Mouse (Mus musculus): Measurements from ENCODE around the gene Dync1li1. TPM values are rescaled to one million over a fixed set of nuclear protein-coding genes. Genes with fewer than 3 reads are reported as not detected.
"Not testable (repeated sequence)": the region's sequence is repeated elsewhere in the genome, so short reads cannot be mapped to it uniquely, and the experiment has no call there.

The Dync1li1 gene
- total and polyA plus RNA-seq, 2 experiments from 2014 or later, result 124 to 160 TPM

DNA sequence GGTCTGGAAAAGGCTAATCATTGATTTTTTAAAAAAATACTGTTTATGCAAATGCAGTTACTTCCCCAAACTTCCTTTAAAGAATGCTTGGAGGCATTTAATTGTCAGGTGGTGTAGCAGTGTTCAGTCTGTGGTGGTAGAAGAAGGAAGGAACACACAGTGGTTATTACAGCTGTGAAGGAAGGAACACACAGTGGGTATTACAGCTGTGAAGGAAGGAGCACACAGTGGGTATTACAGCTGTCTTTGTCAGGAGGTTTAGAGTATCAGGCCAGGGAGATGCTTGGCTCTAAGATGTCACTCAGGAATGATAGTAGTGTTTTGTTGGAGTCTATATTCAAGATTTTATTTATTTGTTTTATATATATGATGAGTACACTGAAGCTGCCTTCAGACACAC lies 2.5 kb downstream of the Dync1li1 start:
- peaks cover 17% of the 10 kb centered on the region for H3K36me3 ChIP-seq (ENCODE audit: insufficient read depth, low read length)
- no peak overlapping the region for H3K4me3 ChIP-seq (ENCODE audit: low read depth, low read length)
- ATAC-seq (ENCODE audit: low FRiP score), result no peak
- peaks cover 10% of the 10 kb centered on the region; the same call in 1 of the 2 replicates for H3K4me1 ChIP-seq (ENCODE audit: insufficient read depth, low read length)
- no peak for DNase-seq (ENCODE audit: low spot score)
- no peaks in the 10 kb centered on the region for H3K9me3 ChIP-seq (ENCODE audit: low read length)
- no peak overlapping the region for H3K27ac ChIP-seq (ENCODE audit: low read depth, low read length)
- no peak overlapping the region for H3K4me2 ChIP-seq (ENCODE audit: low read depth, low read length, poor library complexity, severe bottlenecking)
- no peak for TF ChIP-seq CTCF (IDR thresholded peaks at IDR 0.05)
- H3K9ac ChIP-seq (replicated peaks; ENCODE audit: low read length, poor library complexity, severe bottlenecking), result 0 out of 2 replicates have a peak overlapping the region, but pooled peaks have one; percentile 99
- H3K27me3 ChIP-seq (ENCODE audit: insufficient read depth, low read length), result no peaks in the 10 kb centered on the region

- peaks cover 17% of the 10 kb centered on the region for H3K36me3 ChIP-seq (ENCODE audit: insufficient read depth, low read length)
- not testable (repeated sequence) for DNase-seq (ENCODE audit: low spot score); H3K27me3 ChIP-seq (ENCODE audit: insufficient read depth, low read length); H3K27ac ChIP-seq (ENCODE audit: low read depth, low read length); H3K4me3 ChIP-seq (ENCODE audit: low read depth, low read length); H3K4me1 ChIP-seq (ENCODE audit: insufficient read depth, low read length); H3K9ac ChIP-seq (replicated peaks; ENCODE audit: low read length, poor library complexity, severe bottlenecking); H3K4me2 ChIP-seq (ENCODE audit: low read depth, low read length, poor library complexity, severe bottlenecking); ATAC-seq (ENCODE audit: low FRiP score); H3K9me3 ChIP-seq (ENCODE audit: low read length)
- 96% methylated on average over 8 of the region's 8 CpGs for WGBS
Observed at GRCm38 (mm10) chr9:114695662-114696061, 7.1 kb downstream of the Dync1li1 start.

DNA sequence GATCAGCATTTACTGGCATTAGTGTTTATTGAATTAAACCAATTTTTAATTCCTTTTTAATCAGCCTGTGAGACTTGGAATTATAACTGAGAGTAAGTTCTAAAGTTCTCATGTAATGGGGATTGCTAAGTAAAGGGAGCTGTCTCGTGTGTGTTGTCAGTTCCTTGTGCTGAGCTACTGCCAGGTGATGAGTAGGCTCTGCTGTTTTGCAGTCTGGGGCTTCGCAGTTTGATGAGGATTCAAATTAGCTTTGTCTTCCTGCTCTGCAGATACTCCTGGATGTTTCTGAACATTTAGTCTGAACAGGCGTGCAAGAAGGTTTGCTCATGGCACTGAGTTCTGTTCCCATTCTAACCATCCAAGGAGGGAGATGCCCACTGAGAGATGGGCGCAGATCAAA lies 8.5 kb downstream of the Dync1li1 start:
- Histone ChIP-seq H3K4me2 (ENCODE audit: low read depth, low read length, poor library complexity, severe bottlenecking) (no peak overlapping the region), H3K36me3 (ENCODE audit: insufficient read depth, low read length) (peaks cover 17% of the 10 kb centered on the region), H3K4me1 (ENCODE audit: insufficient read depth, low read length) (no peaks in the 10 kb centered on the region), H3K27ac (ENCODE audit: low read depth, low read length) (no peak overlapping the region), H3K9ac (replicated peaks; ENCODE audit: low read length, poor library complexity, severe bottlenecking) (no peak overlapping the region), H3K27me3 (ENCODE audit: insufficient read depth, low read length) (no peaks in the 10 kb centered on the region), H3K9me3 (ENCODE audit: low read length) (no peaks in the 10 kb centered on the region), H3K4me3 (ENCODE audit: low read depth, low read length) (no peak overlapping the region)
- TF ChIP-seq CTCF (IDR thresholded peaks at IDR 0.05), result no peak
- WGBS, result 90% methylated on average over 4 of the region's 4 CpGs
- ATAC-seq (ENCODE audit: low FRiP score) (no peak), DNase-seq (ENCODE audit: low spot score) (no peak)

- DNase-seq (ENCODE audit: low spot score) (no peak), ATAC-seq (ENCODE audit: low FRiP score) (no peak)
- no peak overlapping the region for H3K4me3 ChIP-seq (ENCODE audit: low read depth, low read length)
- no peaks in the 10 kb centered on the region for H3K9me3 ChIP-seq (ENCODE audit: low read length)
- 90% methylated on average over 5 of the region's 5 CpGs for WGBS
- no peak overlapping the region for H3K27ac ChIP-seq (ENCODE audit: low read depth, low read length)
- H3K4me2 ChIP-seq (ENCODE audit: low read depth, low read length, poor library complexity, severe bottlenecking), result no peak overlapping the region
- H3K36me3 ChIP-seq (ENCODE audit: insufficient read depth, low read length), result peaks cover 9% of the 10 kb centered on the region
- TF ChIP-seq CTCF (IDR thresholded peaks at IDR 0.05), result no peak
- H3K27me3 ChIP-seq (ENCODE audit: insufficient read depth, low read length), result no peaks in the 10 kb centered on the region
- no peak overlapping the region for H3K9ac ChIP-seq (replicated peaks; ENCODE audit: low read length, poor library complexity, severe bottlenecking)
- H3K4me1 ChIP-seq (ENCODE audit: insufficient read depth, low read length), result no peaks in the 10 kb centered on the region
Observed at GRCm38 (mm10) chr9:114697926-114698325, 9.3 kb downstream of the Dync1li1 start.

GRCm38 (mm10) chr9:114699262-114699661 lies 10.7 kb downstream of the Dync1li1 start:
- H3K27ac ChIP-seq (ENCODE audit: low read depth, low read length), result no peak overlapping the region
- no peak for TF ChIP-seq CTCF (IDR thresholded peaks at IDR 0.05)
- WGBS, result 70% methylated on average over 6 of the region's 6 CpGs

DNA sequence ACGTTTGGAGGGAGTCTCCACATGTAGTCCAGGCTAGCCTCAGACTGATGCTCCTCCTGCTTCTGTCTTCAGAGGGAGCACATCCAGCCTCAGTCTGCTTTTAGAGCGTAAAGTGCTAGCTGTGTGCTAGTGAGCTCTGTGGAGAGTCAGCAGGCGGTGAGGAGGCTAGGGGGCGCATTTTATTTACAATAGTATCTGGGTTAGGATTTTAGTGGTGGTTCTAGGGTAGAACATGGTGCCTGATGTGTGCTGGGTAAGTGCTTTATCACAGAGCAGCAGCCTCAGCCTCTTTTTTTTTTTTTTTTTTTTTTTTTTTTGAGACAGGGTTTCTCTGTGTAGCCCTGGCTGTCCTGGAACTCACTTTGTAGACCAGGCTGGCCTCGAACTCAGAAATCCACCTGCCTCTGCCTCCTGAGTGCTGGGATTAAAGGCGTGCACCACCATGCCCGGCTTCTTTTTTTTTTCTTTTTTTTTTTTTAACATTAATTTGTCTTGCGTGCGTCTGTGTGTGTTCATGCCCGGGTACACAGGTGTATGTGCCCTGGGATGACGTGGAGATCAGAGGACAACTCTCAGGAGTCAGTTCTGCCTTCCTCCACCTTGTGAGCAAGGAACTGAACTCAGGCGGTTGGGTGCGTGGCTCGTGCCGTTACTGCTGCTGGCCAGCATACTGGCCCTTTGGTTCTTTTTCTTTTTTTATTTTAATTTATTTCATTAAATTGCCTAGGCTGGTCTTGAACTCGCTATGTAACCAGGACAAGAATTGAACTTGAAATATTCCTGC lies 11.5 kb downstream of the Dync1li1 start:
- H3K9me3 ChIP-seq (ENCODE audit: low read length), result no peaks in the 10 kb centered on the region
- H3K27ac ChIP-seq (ENCODE audit: low read depth, low read length), result no peak overlapping the region
- no peaks in the 10 kb centered on the region for H3K27me3 ChIP-seq (ENCODE audit: insufficient read depth, low read length)
- H3K4me2 ChIP-seq (ENCODE audit: low read depth, low read length, poor library complexity, severe bottlenecking), result no peak overlapping the region
- H3K4me1 ChIP-seq (ENCODE audit: insufficient read depth, low read length), result no peaks in the 10 kb centered on the region
- H3K9ac ChIP-seq (replicated peaks; ENCODE audit: low read length, poor library complexity, severe bottlenecking), result no peak overlapping the region
- no peaks in the 10 kb centered on the region for H3K36me3 ChIP-seq (ENCODE audit: insufficient read depth, low read length)
- 92% methylated on average over 15 of the region's 16 CpGs for WGBS
- no peak overlapping the region for H3K4me3 ChIP-seq (ENCODE audit: low read depth, low read length)
- DNase-seq (ENCODE audit: low spot score) (no peak), ATAC-seq (ENCODE audit: low FRiP score) (no peak)
- TF ChIP-seq CTCF (IDR thresholded peaks at IDR 0.05), result no peak

More at GRCm38 (mm10) chr9:114699262-114699661, 10.7 kb downstream of the Dync1li1 start:
- no peak for DNase-seq (ENCODE audit: low spot score)
- Histone ChIP-seq H3K36me3 (ENCODE audit: insufficient read depth, low read length) (peaks cover 4% of the 10 kb centered on the region), H3K4me3 (ENCODE audit: low read depth, low read length) (no peak overlapping the region), H3K9me3 (ENCODE audit: low read length) (no peaks in the 10 kb centered on the region), H3K27me3 (ENCODE audit: insufficient read depth, low read length) (no peaks in the 10 kb centered on the region), H3K4me1 (ENCODE audit: insufficient read depth, low read length) (no peaks in the 10 kb centered on the region), H3K9ac (replicated peaks; ENCODE audit: low read length, poor library complexity, severe bottlenecking) (no peak overlapping the region), H3K4me2 (ENCODE audit: low read depth, low read length, poor library complexity, severe bottlenecking) (no peak overlapping the region)
- no peak for ATAC-seq (ENCODE audit: low FRiP score)
